Mouse (Mus musculus): ENCODE data around the gene Adsl. TPM values are rescaled to one million over a fixed set of nuclear protein-coding genes. Genes with fewer than 3 reads are reported as not detected.

Adsl gene
- polyA plus RNA-seq, 1 experiment: 174 TPM

DNA sequence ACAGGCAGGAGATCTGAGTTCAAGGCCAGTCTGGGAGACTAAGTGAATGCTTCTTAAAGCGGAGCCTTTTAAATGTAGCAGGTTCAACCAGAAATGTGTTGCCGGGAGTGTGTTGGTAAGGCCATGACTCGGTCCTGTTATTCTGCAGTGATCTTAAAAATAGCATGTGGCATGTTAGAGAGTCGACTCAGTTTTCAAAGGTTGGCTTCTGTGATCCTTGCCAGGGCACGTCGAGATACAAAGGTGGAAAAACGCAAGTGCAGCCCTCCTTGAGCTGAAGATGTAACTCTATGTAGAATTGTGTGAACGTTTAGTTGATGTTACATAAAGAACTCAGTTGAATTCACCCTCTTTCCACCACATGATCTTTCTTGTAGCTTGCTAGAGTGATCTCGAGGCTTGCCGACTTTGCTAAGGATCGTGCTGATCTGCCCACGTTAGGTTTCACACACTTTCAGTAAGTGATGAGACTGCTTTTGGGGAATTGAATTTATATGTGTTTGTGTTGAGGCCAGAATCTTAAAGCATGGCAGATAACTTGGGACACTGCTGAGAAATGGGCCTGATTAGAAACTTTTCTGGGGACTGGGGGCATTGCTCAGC is 7.6 kb downstream of the Adsl start:
- Histone ChIP-seq H3K4me3 (ENCODE audit: insufficient read depth, poor library complexity, severe bottlenecking) (no peak overlapping the region), H3ac (ENCODE audit: control insufficient read depth, insufficient read length, low read depth) (no peak overlapping the region), H3K27me3 (ENCODE audit: control insufficient read depth, insufficient read depth, insufficient read length) (no peaks in the 10 kb centered on the region), H3K36me3 (ENCODE audit: control insufficient read depth, insufficient read depth) (peaks cover 91% of the 10 kb centered on the region), H3K79me3 (ENCODE audit: low read depth) (peaks cover 13% of the 10 kb centered on the region), H3K79me2 (ENCODE audit: control insufficient read depth, insufficient read depth) (peaks cover 65% of the 10 kb centered on the region)
- TF ChIP-seq MYOG (IDR thresholded peaks at IDR 0.05; ENCODE audit: control insufficient read depth, extremely low read depth, insufficient read length): no peak
- TF ChIP-seq MAX (IDR thresholded peaks at IDR 0.05): no peak
- TF ChIP-seq USF1 (IDR thresholded peaks at IDR 0.05; ENCODE audit: low read depth): no peak
- no peak for TF ChIP-seq FOSL1 (IDR thresholded peaks at IDR 0.05; ENCODE audit: insufficient read depth, low read length, poor library complexity, severe bottlenecking)
- TF ChIP-seq CEBPB (IDR thresholded peaks at IDR 0.05; ENCODE audit: low read depth): no peak
- TF ChIP-seq MYOD1 (IDR thresholded peaks at IDR 0.05; ENCODE audit: control insufficient read depth, insufficient read length, low read depth): no peak
- TF ChIP-seq CTCF (IDR thresholded peaks at IDR 0.05; ENCODE audit: control insufficient read depth, insufficient read depth, insufficient read length): no peak

DNA sequence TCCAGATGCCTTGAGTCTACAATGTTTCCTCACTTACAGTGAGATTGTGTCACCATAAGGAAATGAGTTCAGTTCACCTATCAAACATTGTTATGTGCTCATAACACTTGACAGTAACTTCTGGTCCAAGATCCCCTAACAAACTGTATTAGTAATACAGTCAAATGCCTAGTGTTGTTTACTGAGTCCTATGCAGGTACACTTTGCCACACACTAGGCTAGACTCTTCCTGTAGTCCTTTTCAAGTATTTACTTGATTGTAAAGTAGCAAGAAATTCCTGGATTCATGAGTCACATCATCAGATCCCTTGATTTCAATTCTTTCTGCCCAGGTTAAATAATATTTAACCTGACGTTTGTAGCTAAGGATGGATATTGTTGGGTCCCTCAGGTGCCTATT is 21.1 kb downstream of the Adsl start:
- H3ac ChIP-seq (ENCODE audit: control insufficient read depth, insufficient read length, low read depth): no peak overlapping the region
- H3K36me3 ChIP-seq (ENCODE audit: control insufficient read depth, insufficient read depth): peaks cover 57% of the 10 kb centered on the region
- H3K4me3 ChIP-seq (ENCODE audit: insufficient read depth, poor library complexity, severe bottlenecking): no peak overlapping the region
- TF ChIP-seq MYOG (IDR thresholded peaks at IDR 0.05; ENCODE audit: control insufficient read depth, extremely low read depth, insufficient read length): no peak
- TF ChIP-seq MAX (IDR thresholded peaks at IDR 0.05): no peak
- TF ChIP-seq CEBPB (IDR thresholded peaks at IDR 0.05; ENCODE audit: low read depth): no peak
- no peak for TF ChIP-seq MYOD1 (IDR thresholded peaks at IDR 0.05; ENCODE audit: control insufficient read depth, insufficient read length, low read depth)
- TF ChIP-seq USF1 (IDR thresholded peaks at IDR 0.05; ENCODE audit: low read depth): no peak
- TF ChIP-seq CTCF (IDR thresholded peaks at IDR 0.05; ENCODE audit: control insufficient read depth, insufficient read depth, insufficient read length): no peak
- no peak for TF ChIP-seq FOSL1 (IDR thresholded peaks at IDR 0.05; ENCODE audit: insufficient read depth, low read length, poor library complexity, severe bottlenecking)
- no peaks in the 10 kb centered on the region for H3K79me3 ChIP-seq (ENCODE audit: low read depth)
- H3K27me3 ChIP-seq (ENCODE audit: control insufficient read depth, insufficient read depth, insufficient read length): no peaks in the 10 kb centered on the region
- H3K79me2 ChIP-seq (ENCODE audit: control insufficient read depth, insufficient read depth): no peaks in the 10 kb centered on the region

DNA sequence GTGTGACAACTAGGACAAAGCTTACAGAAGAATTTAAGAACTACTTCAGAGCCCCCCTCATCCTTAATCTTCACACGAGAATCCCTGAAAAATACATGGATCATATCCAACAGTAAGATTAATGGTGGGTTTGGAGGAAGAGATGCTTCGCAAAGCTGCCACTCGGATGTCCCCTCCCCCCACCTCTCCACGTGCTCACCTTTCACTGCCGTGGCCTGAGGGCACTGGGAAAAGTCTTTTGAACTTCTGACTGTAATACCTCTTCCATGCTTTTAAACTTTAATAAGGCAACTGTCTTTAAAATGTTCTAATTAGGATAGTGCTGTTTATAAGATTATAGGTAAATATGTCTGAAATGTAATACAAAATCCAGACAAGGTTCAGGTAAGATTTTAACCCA is 26.0 kb downstream of the Adsl start:
- Histone ChIP-seq H3K36me3 (ENCODE audit: control insufficient read depth, insufficient read depth) (peaks cover 13% of the 10 kb centered on the region), H3ac (ENCODE audit: control insufficient read depth, insufficient read length, low read depth) (no peak overlapping the region), H3K79me2 (ENCODE audit: control insufficient read depth, insufficient read depth) (peaks cover 8% of the 10 kb centered on the region), H3K27me3 (ENCODE audit: control insufficient read depth, insufficient read depth, insufficient read length) (no peaks in the 10 kb centered on the region), H3K79me3 (ENCODE audit: low read depth) (peaks cover 2% of the 10 kb centered on the region), H3K4me3 (ENCODE audit: insufficient read depth, poor library complexity, severe bottlenecking) (no peak overlapping the region)
- TF ChIP-seq MAX (IDR thresholded peaks at IDR 0.05): no peak
- no peak for TF ChIP-seq USF1 (IDR thresholded peaks at IDR 0.05; ENCODE audit: low read depth)
- TF ChIP-seq MYOG (IDR thresholded peaks at IDR 0.05; ENCODE audit: control insufficient read depth, extremely low read depth, insufficient read length): no peak
- no peak for TF ChIP-seq CEBPB (IDR thresholded peaks at IDR 0.05; ENCODE audit: low read depth)
- TF ChIP-seq CTCF (IDR thresholded peaks at IDR 0.05; ENCODE audit: control insufficient read depth, insufficient read depth, insufficient read length): no peak
- TF ChIP-seq FOSL1 (IDR thresholded peaks at IDR 0.05; ENCODE audit: insufficient read depth, low read length, poor library complexity, severe bottlenecking): no peak
- TF ChIP-seq MYOD1 (IDR thresholded peaks at IDR 0.05; ENCODE audit: control insufficient read depth, insufficient read length, low read depth): no peak

- no peak overlapping the region for H3K4me3 ChIP-seq (ENCODE audit: insufficient read depth, poor library complexity, severe bottlenecking)
- TF ChIP-seq CEBPB (IDR thresholded peaks at IDR 0.05; ENCODE audit: low read depth) (no peak), MYOD1 (IDR thresholded peaks at IDR 0.05; ENCODE audit: control insufficient read depth, insufficient read length, low read depth) (no peak), MAX (IDR thresholded peaks at IDR 0.05) (no peak), MYOG (IDR thresholded peaks at IDR 0.05; ENCODE audit: control insufficient read depth, extremely low read depth, insufficient read length) (no peak), USF1 (IDR thresholded peaks at IDR 0.05; ENCODE audit: low read depth) (no peak), CTCF (IDR thresholded peaks at IDR 0.05; ENCODE audit: control insufficient read depth, insufficient read depth, insufficient read length) (no peak), FOSL1 (IDR thresholded peaks at IDR 0.05; ENCODE audit: insufficient read depth, low read length, poor library complexity, severe bottlenecking) (no peak)
- H3K79me2 ChIP-seq (ENCODE audit: control insufficient read depth, insufficient read depth): peaks cover 8% of the 10 kb centered on the region
- H3K79me3 ChIP-seq (ENCODE audit: low read depth): peaks cover 2% of the 10 kb centered on the region
- no peak overlapping the region for H3ac ChIP-seq (ENCODE audit: control insufficient read depth, insufficient read length, low read depth)
- H3K36me3 ChIP-seq (ENCODE audit: control insufficient read depth, insufficient read depth): no peaks in the 10 kb centered on the region
- no peaks in the 10 kb centered on the region for H3K27me3 ChIP-seq (ENCODE audit: control insufficient read depth, insufficient read depth, insufficient read length)
Observed at GRCm38 (mm10) chr15:80975666-80976065, 27.4 kb downstream of the Adsl start.

GRCm38 (mm10) chr15:80977620-80978334 is 29.5 kb downstream of the Adsl start, which contains the start of gene Sgsm3:
Sgsm3 (plus strand) TSS chr15:80977765.
- TF ChIP-seq MAX (IDR thresholded peaks at IDR 0.05) (peak; percentile 50), MYOG (IDR thresholded peaks at IDR 0.05; ENCODE audit: control insufficient read depth, extremely low read depth, insufficient read length) (no peak), CTCF (IDR thresholded peaks at IDR 0.05; ENCODE audit: control insufficient read depth, insufficient read depth, insufficient read length) (no peak)
- H3K27me3 ChIP-seq (ENCODE audit: control insufficient read depth, insufficient read depth, insufficient read length): no peaks in the 10 kb centered on the region

More at GRCm38 (mm10) chr15:80977620-80978334, 29.5 kb downstream of the Adsl start, which contains the start of gene Sgsm3:
- Histone ChIP-seq H3K79me3 (ENCODE audit: low read depth) (peaks cover 2% of the 10 kb centered on the region), H3K79me2 (ENCODE audit: control insufficient read depth, insufficient read depth) (peaks cover 8% of the 10 kb centered on the region), H3K4me3 (ENCODE audit: insufficient read depth, poor library complexity, severe bottlenecking) (peak within 1 kb of the TSS; percentile 97), H3ac (ENCODE audit: control insufficient read depth, insufficient read length, low read depth) (peak within 1 kb of the TSS; percentile 64), H3K36me3 (ENCODE audit: control insufficient read depth, insufficient read depth) (no peaks in the 10 kb centered on the region)
